Mouse (Mus musculus) kidney, adult 2 months (tissue): Measurements from ENCODE around the gene Sgcd. TPM values are rescaled to one million over a fixed set of nuclear protein-coding genes. Genes with fewer than 3 reads are reported as not detected.

Source experiments
- DNase-seq: peaks from one replicate; pipeline ENCODE4 v3.0.0; 2021
- H3K27ac ChIP-seq: fragments of 200-500 bp; 2 replicates; pipeline ENCODE4 v1.5.1; 2012; ENCODE audit warnings: low read depth, low read length, control low read depth, inconsistent platforms; ENCODE audit not compliant: insufficient read depth
- H3K27me3 ChIP-seq: fragments of 200-500 bp; replicated peaks from 2 replicates; pipeline ENCODE4 v1.6.1; 2012; ENCODE audit warnings: mild to moderate bottlenecking, moderate library complexity, low read length, inconsistent platforms; ENCODE audit not compliant: control insufficient read depth, insufficient read depth
- H3K36me3 ChIP-seq: fragments of 200-500 bp; 2 replicates; pipeline ENCODE4 v1.6.1; 2012; ENCODE audit warnings: mild to moderate bottlenecking, moderate library complexity, low read length, inconsistent platforms; ENCODE audit not compliant: control insufficient read depth, insufficient read depth
- H3K4me1 ChIP-seq: fragments of 200-500 bp; 2 replicates; pipeline ENCODE4 v1.6.1; 2011; ENCODE audit warnings: low read length; ENCODE audit not compliant: control insufficient read depth, insufficient read depth
- H3K4me3 ChIP-seq: fragments of 200-500 bp; 2 replicates; pipeline ENCODE4 v1.5.1; 2011; ENCODE audit warnings: mild to moderate bottlenecking, low read depth, low read length, control low read depth; ENCODE audit not compliant: insufficient read depth
- CTCF ChIP-seq: fragments of 200-500 bp; conservative IDR thresholded peaks from 2 replicates; pipeline ENCODE4 v1.5.1; 2011; ENCODE audit warnings: low read depth, mild to moderate bottlenecking, control low read depth, low read length, moderate library complexity, mixed read lengths; ENCODE audit not compliant: insufficient read depth, insufficient read length
- POLR2A ChIP-seq: fragments of 200-500 bp; IDR thresholded peaks from one replicate; pipeline ENCODE4 v1.6.1; 2011; ENCODE audit warnings: low read depth, low read length, control low read depth
- WGBS: fragments of 180-500 bp; shearing (Covaris S2); methylation state at CpG from one replicate; pipeline ENCODE4 v1.1.7; 2018; 5-methylcytosine and 5-hydroxymethylcytosine counted together
- polyA plus RNA-seq: library from polyadenylated mRNA; depleted of rRNA; stranded (reverse); fragments of >200 nt; gene quantifications from 2 replicates; pipeline ENCODE4 v1.2.3, GENCODE M21; 2012

Gene Sgcd
- polyA plus RNA-seq, 1 experiment: 0.74 TPM

DNA sequence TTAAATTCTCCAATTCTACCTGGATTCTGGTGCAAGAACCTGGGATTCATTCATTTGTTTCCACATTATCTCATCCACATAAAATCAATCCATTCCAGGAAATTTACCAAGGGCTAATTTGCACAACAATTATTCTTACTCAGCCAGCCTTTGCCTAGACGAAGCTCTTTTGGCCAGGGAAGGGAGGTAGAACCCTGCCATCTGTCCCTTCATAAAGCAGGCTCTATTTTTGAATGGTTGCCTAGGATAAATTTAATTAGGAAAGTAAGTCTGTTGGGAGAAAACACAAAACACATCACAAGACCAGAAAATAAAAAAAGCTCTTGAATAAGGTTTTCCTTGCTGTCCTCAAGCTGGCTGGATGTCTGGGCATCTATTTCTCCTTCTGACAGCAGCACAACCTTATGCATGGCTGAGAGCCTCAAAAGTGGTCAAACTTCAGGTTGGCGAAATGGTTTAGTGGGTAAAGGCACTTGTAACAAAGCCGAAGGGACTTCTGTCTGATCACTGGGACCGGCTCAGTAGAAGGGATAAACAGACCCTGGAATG lies 740.4 kb downstream of the Sgcd start:
- Histone ChIP-seq H3K27me3 (no peaks in the 10 kb centered on the region), H3K4me3 (no peak overlapping the region), H3K36me3 (no peaks in the 10 kb centered on the region), H3K27ac (no peak overlapping the region), H3K4me1 (no peaks in the 10 kb centered on the region)
- DNase-seq: no peak
- 81% methylated on average over 4 of the region's 4 CpGs for WGBS
- TF ChIP-seq CTCF (no peak), POLR2A (no peak)

- DNase-seq: no peak
- H3K4me1 ChIP-seq: no peaks in the 10 kb centered on the region
- 90% methylated on average over 8 of the region's 8 CpGs for WGBS
- H3K4me3 ChIP-seq: no peak overlapping the region
- H3K27me3 ChIP-seq: no peaks in the 10 kb centered on the region
- H3K27ac ChIP-seq: no peak overlapping the region
- TF ChIP-seq POLR2A (no peak), CTCF (no peak)
- H3K36me3 ChIP-seq: no peaks in the 10 kb centered on the region
Measured at GRCm38 (mm10) chr11:47247703-47248344, 740.9 kb downstream of the Sgcd start.

DNA sequence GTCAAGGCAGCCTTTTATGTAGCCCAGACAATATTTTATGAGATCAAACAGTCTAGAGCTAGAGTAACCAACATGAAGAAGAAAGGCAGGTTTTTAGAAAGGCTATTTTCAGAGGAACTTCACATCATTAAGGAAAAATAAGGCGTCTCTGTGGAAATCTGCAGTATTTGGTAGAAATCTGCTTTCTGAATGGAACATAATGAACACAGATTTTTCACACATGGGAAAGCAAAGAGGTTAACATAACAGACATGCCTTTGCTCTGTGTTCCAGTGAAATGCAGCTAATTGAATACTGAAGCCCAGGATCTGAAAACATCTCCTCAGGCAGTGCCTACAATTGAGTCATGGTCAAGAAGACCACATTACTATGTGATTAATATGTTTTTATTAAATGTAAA lies 746.4 kb downstream of the Sgcd start:
- H3K36me3 ChIP-seq: no peaks in the 10 kb centered on the region
- no peaks in the 10 kb centered on the region for H3K27me3 ChIP-seq
- WGBS: 75% methylated on average over 1 of the region's 1 CpGs
- TF ChIP-seq POLR2A: no peak
- TF ChIP-seq CTCF: no peak
- H3K27ac ChIP-seq: no peak overlapping the region
- H3K4me1 ChIP-seq: no peaks in the 10 kb centered on the region
- no peak overlapping the region for H3K4me3 ChIP-seq
- DNase-seq: no peak

DNA sequence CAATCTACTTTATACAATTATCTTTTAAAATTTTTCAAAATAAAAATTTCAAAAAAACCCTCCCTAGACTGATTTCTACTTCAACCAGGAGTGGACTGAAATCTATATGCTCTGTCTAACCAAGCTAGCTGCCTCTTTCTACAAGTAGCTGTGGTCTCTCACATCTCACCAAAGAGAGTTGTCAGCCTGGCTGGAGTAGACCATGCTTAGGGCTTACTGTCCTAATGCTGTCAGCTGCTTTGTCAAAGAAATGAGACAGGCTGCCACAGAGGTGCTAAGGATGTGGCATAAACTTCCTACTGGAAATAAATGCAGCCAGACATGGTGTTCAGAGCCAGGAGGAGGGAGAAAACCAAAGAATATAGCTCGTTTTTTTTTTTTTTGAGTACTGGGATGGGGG lies 760.5 kb downstream of the Sgcd start:
- no peak for TF ChIP-seq POLR2A
- no peak for TF ChIP-seq CTCF
- no peak for DNase-seq
- Histone ChIP-seq H3K27me3 (no peaks in the 10 kb centered on the region), H3K36me3 (no peaks in the 10 kb centered on the region), H3K4me1 (no peaks in the 10 kb centered on the region), H3K27ac (no peak overlapping the region), H3K4me3 (no peak overlapping the region)
- WGBS: 45% methylated on average over 1 of the region's 1 CpGs

DNA sequence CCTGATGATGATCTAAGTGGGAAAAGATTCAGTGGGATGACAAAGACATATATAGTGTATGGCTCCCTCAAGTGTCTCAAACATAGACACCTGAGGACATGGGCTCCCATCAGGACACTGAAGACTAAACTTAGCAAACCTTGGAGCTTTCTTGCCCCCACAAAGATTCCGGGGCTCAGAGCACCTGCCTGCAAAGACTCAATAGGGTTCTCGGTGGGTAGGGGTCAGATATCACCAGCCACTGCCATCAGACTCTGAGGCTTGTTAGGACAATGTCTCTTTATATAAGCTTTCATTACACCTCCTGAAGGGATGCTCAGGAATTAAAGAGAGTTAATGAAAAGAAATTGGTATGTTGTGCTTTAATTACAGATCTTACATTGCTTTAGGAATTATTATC lies 764.6 kb downstream of the Sgcd start:
- no peaks in the 10 kb centered on the region for H3K36me3 ChIP-seq
- no peak for DNase-seq
- H3K4me1 ChIP-seq: no peaks in the 10 kb centered on the region
- WGBS: 88% methylated on average over 2 of the region's 2 CpGs
- H3K27me3 ChIP-seq: no peaks in the 10 kb centered on the region
- H3K27ac ChIP-seq: no peak overlapping the region
- no peak overlapping the region for H3K4me3 ChIP-seq
- TF ChIP-seq POLR2A: no peak
- TF ChIP-seq CTCF: no peak

DNA sequence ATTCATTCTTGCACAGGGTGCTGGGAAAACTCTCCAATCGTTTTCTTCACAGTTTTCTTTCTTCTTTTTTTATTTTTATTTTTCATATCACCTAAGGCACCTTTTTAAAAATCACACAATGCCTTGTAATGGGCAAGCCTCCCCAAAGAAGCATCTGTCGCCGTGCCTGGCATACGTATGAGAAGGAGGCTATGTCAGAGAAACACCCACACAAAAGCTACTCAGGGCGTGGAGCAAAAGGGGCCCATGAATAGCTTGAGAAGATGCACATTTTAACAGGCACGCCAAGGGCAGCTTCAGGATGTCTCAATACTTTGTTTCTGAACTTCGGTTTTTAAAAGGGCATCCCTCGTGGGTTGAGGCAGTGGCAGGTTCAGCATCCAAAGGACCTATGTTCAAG lies 777.2 kb downstream of the Sgcd start:
- H3K4me3 ChIP-seq: no peak overlapping the region
- 81% methylated on average over 8 of the region's 8 CpGs for WGBS
- no peak for TF ChIP-seq CTCF
- TF ChIP-seq POLR2A: no peak

GRCm38 (mm10) chr11:47206461-47206860 lies 782.3 kb downstream of the Sgcd start:
- Histone ChIP-seq H3K27ac (no peak overlapping the region), H3K4me1 (no peaks in the 10 kb centered on the region), H3K36me3 (no peaks in the 10 kb centered on the region), H3K4me3 (no peak overlapping the region), H3K27me3 (no peaks in the 10 kb centered on the region)
- WGBS: 69% methylated on average over 1 of the region's 1 CpGs
- no peak for DNase-seq
- TF ChIP-seq POLR2A (no peak), CTCF (no peak)

More for the DNA sequence above, 777.2 kb downstream of the Sgcd start:
- Histone ChIP-seq H3K27ac (no peak overlapping the region), H3K36me3 (no peaks in the 10 kb centered on the region), H3K4me1 (no peaks in the 10 kb centered on the region), H3K27me3 (no peaks in the 10 kb centered on the region)
- DNase-seq: no peak
